Mouse (Mus musculus): ENCODE data around the gene Olfr310.

Olfr310 gene

GRCm38 (mm10) chr7:86277072-86277471 is at the start of gene Olfr310:
TSS of gene Olfr310 (minus strand) at chr7:86277172.
- no peak for DNase-seq (ENCODE audit: low spot score in 2 of 2)

GRCm38 (mm10) chr7:86325530-86325929 is 48.6 kb upstream of the Olfr310 start, which contains the start of gene Olfr308:
TSS of gene Olfr308 (minus strand) at chr7:86325630.
- no peak for DNase-seq (ENCODE audit: low spot score in 2 of 2)

- DNase-seq (ENCODE audit: low spot score in 2 of 2): no peak
Measured at GRCm38 (mm10) chr7:86321323-86321722, 44.4 kb upstream of the Olfr310 start.

- no peak for DNase-seq (ENCODE audit: low spot score in 2 of 2)
Measured at GRCm38 (mm10) chr7:86313608-86314007, 36.6 kb upstream of the Olfr310 start, which contains the start of gene Olfr309. TSS of gene Olfr309 (minus strand) at chr7:86313708.

GRCm38 (mm10) chr7:86246208-86246607 is 30.8 kb downstream of the Olfr310 start, which contains the start of gene Vmn2r76:
TSS of gene Vmn2r76 (minus strand) at chr7:86246308.
- no peak for DNase-seq (ENCODE audit: low spot score in 2 of 2)
